Mouse (Mus musculus) ES-E14 (cell line): Measurements from ENCODE around the gene Hoxc11. TPM values are rescaled to one million over a fixed set of nuclear protein-coding genes. Genes with fewer than 3 reads are reported as not detected.
A peak's percentile ranks its signal among the peaks of the same experiment; 100 is the strongest.

Experiments used
- DNase-seq: peaks from one replicate; pipeline ENCODE4 v3.0.0-alpha.2; 2013; ENCODE audit warnings: low read depth, low spot score
- H3K27ac ChIP-seq: 2 replicates; pipeline ENCODE4 v1.5.1; 2012; ENCODE audit warnings: low read depth, mild to moderate bottlenecking, low read length, moderate library complexity, mixed read lengths; ENCODE audit not compliant: poor library complexity, insufficient read depth, severe bottlenecking
- H3K36me3 ChIP-seq: 2 replicates; pipeline ENCODE4 v1.6.1; 2012; ENCODE audit warnings: mild to moderate bottlenecking, low read length, moderate library complexity, mixed read lengths; ENCODE audit not compliant: control insufficient read depth, poor library complexity, insufficient read depth, severe bottlenecking
- H3K4me1 ChIP-seq, 2 experiments: fragments of 150-350 bp in 1 of 2; sonication (generic) in 1 of 2; 2 replicates each; pipeline ENCODE4 v1.6.1; 2012; ENCODE audit warnings: low read length in 2 of 2, mild to moderate bottlenecking in 1 of 2, mixed read lengths in 1 of 2; ENCODE audit not compliant: control insufficient read depth in 2 of 2, insufficient read depth in 2 of 2, poor library complexity in 1 of 2
- H3K4me3 ChIP-seq, 2 experiments: fragments of 150-350 bp in 1 of 2; sonication (generic) in 1 of 2; 2 replicates each; pipeline ENCODE4 v1.5.1; 2012; ENCODE audit warnings: low read length in 2 of 2, low read depth in 1 of 2, mild to moderate bottlenecking in 1 of 2, mixed read lengths in 1 of 2; ENCODE audit not compliant: insufficient read depth in 1 of 2, poor library complexity in 1 of 2, severe bottlenecking in 1 of 2
- H3K9ac ChIP-seq: 2 replicates; pipeline ENCODE4 v1.6.1; 2012; ENCODE audit warnings: low read depth, mild to moderate bottlenecking, low read length, mixed read lengths; ENCODE audit not compliant: poor library complexity, insufficient read depth, severe bottlenecking
- H3K9me3 ChIP-seq: fragments of 150-350 bp; sonication (generic); 2 replicates; pipeline ENCODE4 v1.6.1; 2012; ENCODE audit warnings: low read depth, mild to moderate bottlenecking, low read length; ENCODE audit not compliant: control insufficient read depth, insufficient read depth
- CHD2 ChIP-seq: IDR thresholded peaks from 2 replicates; pipeline ENCODE4 v1.6.1; 2014; ENCODE audit warnings: mild to moderate bottlenecking, low read depth, low read length, inconsistent platforms
- HCFC1 ChIP-seq: IDR thresholded peaks from 2 replicates; pipeline ENCODE4 v1.6.1; 2012; ENCODE audit warnings: low read length, inconsistent platforms, borderline replicate concordance; ENCODE audit not compliant: insufficient read depth
- MAFK ChIP-seq: IDR thresholded peaks from 2 replicates; pipeline ENCODE4 v1.6.1; 2014; ENCODE audit warnings: mild to moderate bottlenecking, low read depth, low read length, inconsistent platforms; ENCODE audit not compliant: insufficient read depth
- ZC3H11A ChIP-seq: IDR thresholded peaks from 2 replicates; pipeline ENCODE4 v1.6.1; 2012; ENCODE audit warnings: low read depth, mild to moderate bottlenecking, inconsistent platforms, low read length, borderline replicate concordance
- ZNF384 ChIP-seq: IDR thresholded peaks from 2 replicates; pipeline ENCODE4 v1.6.1; 2012; ENCODE audit warnings: low read depth, low read length, inconsistent platforms
- in situ Hi-C, 2 experiments: fragments of 600-800 bp; cut with MboI; formaldehyde crosslinking; loops; one replicate each; pipeline ENCODE4 v1.15.1; 2025; ENCODE audit warnings: low sequenced_read_pairs in 2 of 2, inconsistent platforms in 1 of 2; ENCODE audit not compliant: unreplicated experiment in 2 of 2
- total RNA-seq: library from RNA; depleted of rRNA; stranded (reverse); fragments of 300-350 nt; gene quantifications from 2 replicates; pipeline ENCODE4 v1.2.3, GENCODE M21; 2012

Gene Hoxc11
- total RNA-seq, 1 experiment = not detected

- Histone ChIP-seq H3K9me3 (no peaks in the 10 kb centered on the region), H3K9ac (no peak overlapping the region), H3K4me1 (peaks cover 0 to 6% of the 10 kb centered on the region in 2 experiments; a peak in 1 of 4 replicates), H3K4me3 (peak overlapping the region in 1 of 2 experiments; percentile 20; a peak in 1 of 4 replicates), H3K27ac (no peak overlapping the region), H3K36me3 (no peaks in the 10 kb centered on the region)
- TF ChIP-seq HCFC1 (no peak), MAFK (no peak), ZC3H11A (no peak), CHD2 (no peak), ZNF384 (no peak)
- in situ Hi-C loops = loop anchor here in 1 of 2 experiments (25.0 kb wide), 1 partner anchor 337 kb away; the partner anchor contains the start of gene Gpr84
- no peak for DNase-seq
These were observed 21.5 kb downstream of the Hoxc11 start for GRCm38 (mm10) chr15:102975688-102976111.

GRCm38 (mm10) chr15:102976171-102976570 lies 21.9 kb downstream of the Hoxc11 start, which contains the start of gene Hoxc9:
Gene Hoxc9, plus strand, starts transcription at chr15:102976439.
- H3K27ac ChIP-seq = no peak within 1 kb of the TSS
- no peaks in the 10 kb centered on the region for H3K9me3 ChIP-seq
- in situ Hi-C loops = loop anchor here in 1 of 2 experiments (25.0 kb wide), 1 partner anchor 336 kb away; the partner anchor contains the start of gene Gpr84
- no peak for DNase-seq
- H3K9ac ChIP-seq = no peak within 1 kb of the TSS
- no peak for TF ChIP-seq CHD2
- 0 out of 2 replicates have a peak, but pooled peaks have one; percentile 18 for TF ChIP-seq HCFC1
- peak within 1 kb of the TSS; percentile 2 to 20; a peak in 2 of 4 replicates for H3K4me3 ChIP-seq
- no peaks in the 10 kb centered on the region for H3K36me3 ChIP-seq
- H3K4me1 ChIP-seq = peaks cover 0 to 6% of the 10 kb centered on the region in 2 experiments; a peak in 1 of 4 replicates

GRCm38 (mm10) chr15:102976631-102977422 lies 22.6 kb downstream of the Hoxc11 start:
- peaks cover 0 to 6% of the 10 kb centered on the region in 2 experiments; a peak in 1 of 4 replicates for H3K4me1 ChIP-seq
- H3K4me3 ChIP-seq = peak overlapping the region; percentile 2 to 18; a peak in 2 of 4 replicates
- DNase-seq = no peak
- H3K36me3 ChIP-seq = no peaks in the 10 kb centered on the region
- no peaks in the 10 kb centered on the region for H3K9me3 ChIP-seq
- no peak overlapping the region for H3K27ac ChIP-seq
- H3K9ac ChIP-seq = no peak overlapping the region
- in situ Hi-C loops = loop anchor here in 1 of 2 experiments (25.0 kb wide), 1 partner anchor 335 kb away; the partner anchor contains the start of gene Gpr84
- TF ChIP-seq ZNF384 (no peak), MAFK (no peak), HCFC1 (no peak), ZC3H11A (no peak), CHD2 (no peak)

- no peak for DNase-seq
- in situ Hi-C loops = loop anchor here in 1 of 2 experiments (25.0 kb wide), 1 partner anchor 335 kb away; the partner anchor contains the start of gene Gpr84
- H3K9me3 ChIP-seq = no peaks in the 10 kb centered on the region
- no peak overlapping the region for H3K9ac ChIP-seq
- H3K4me1 ChIP-seq = peaks cover 0 to 6% of the 10 kb centered on the region in 2 experiments; a peak in 1 of 4 replicates
- no peak overlapping the region for H3K27ac ChIP-seq
- peak overlapping the region in 1 of 2 experiments; percentile 18; a peak in 1 of 4 replicates for H3K4me3 ChIP-seq
- no peak for TF ChIP-seq HCFC1
- TF ChIP-seq ZNF384 = no peak
- TF ChIP-seq CHD2 = no peak
- TF ChIP-seq ZC3H11A = no peak
- H3K36me3 ChIP-seq = no peaks in the 10 kb centered on the region
These were observed 23.3 kb downstream of the Hoxc11 start for GRCm38 (mm10) chr15:102977423-102977974.
